8 mouse cellular contexts compared by ENCODE assay signal in genomic region chr2:18672133-18672765, GRCm38 (mm10). TPM values are rescaled to one million over a fixed set of nuclear protein-coding genes. Genes with fewer than 3 reads are reported as not detected.
DNase-seq lines count a peak whose midpoint lies in the region; ATAC-seq and TF ChIP-seq lines count a peak whose summit lies in the region.

Gene Commd3, plus strand, starts transcription at chr2:18672384.

- H3K36me3 ChIP-seq in ES-E14 (ENCODE audit: control insufficient read depth, insufficient read depth, low read length, poor library complexity, severe bottlenecking): no peaks in the 10 kb centered on the region
- no peaks in the 10 kb centered on the region for H3K36me3 ChIP-seq in lung, embryonic 16.5 days (ENCODE audit: control insufficient read depth, insufficient read depth, low read length)
- no peaks in the 10 kb centered on the region for H3K36me3 ChIP-seq in thymus, adult 2 months (ENCODE audit: control insufficient read depth, insufficient read depth, low read length)

- no peaks in the 10 kb centered on the region for H3K4me1 ChIP-seq in ES-E14 (ENCODE audit: control insufficient read depth in 2 of 2, insufficient read depth in 2 of 2, low read length in 2 of 2, poor library complexity in 1 of 2)
- no peaks in the 10 kb centered on the region; the same call in 1 of the 2 replicates for H3K4me1 ChIP-seq in cerebellum, adult 2 months (ENCODE audit: control insufficient read depth, insufficient read depth, low read length)
- H3K4me1 ChIP-seq in lung, embryonic 16.5 days (replicated peaks; ENCODE audit: control insufficient read depth, insufficient read depth, low read length): peaks cover 9% of the 10 kb centered on the region
- H3K4me1 ChIP-seq in thymus, adult 2 months (replicated peaks; ENCODE audit: control insufficient read depth, insufficient read depth, low read length): peaks cover 6% of the 10 kb centered on the region

- TF ChIP-seq POLR2A in cerebellum, adult 2 months (IDR thresholded peaks at IDR 0.05; ENCODE audit: borderline replicate concordance, insufficient read depth, low read length): peak; percentile 57; the same call in 1 of the 2 replicates
- peak; percentile 93 for TF ChIP-seq POLR2A in thymus, adult 2 months (IDR thresholded peaks at IDR 0.05; ENCODE audit: control insufficient read depth, extremely low read depth, insufficient read depth, low read length, poor library complexity)

- no peaks in the 10 kb centered on the region for H3K27me3 ChIP-seq in cerebellum, adult 2 months (ENCODE audit: control insufficient read depth, insufficient read depth, low read length)
- no peaks in the 10 kb centered on the region for H3K27me3 ChIP-seq in lung, embryonic 16.5 days (ENCODE audit: control insufficient read depth, insufficient read depth, low read depth, low read length)
- no peaks in the 10 kb centered on the region for H3K27me3 ChIP-seq in thymus, adult 2 months (ENCODE audit: control insufficient read depth, insufficient read depth, low read length)

- under 1% methylated on average over 91 of the region's 91 CpGs for WGBS in cerebellum, adult 2 months
- WGBS in lung, embryonic 16.5 days: under 1% methylated on average over 78 of the region's 91 CpGs
- WGBS in thymus, adult 2 months: 1% methylated on average over 91 of the region's 91 CpGs

- in situ Hi-C loops in ES-E14 (cut with MboI; ENCODE audit: low sequenced_read_pairs in 2 of 2, unreplicated experiment in 2 of 2): no loop called here

- no peak for TF ChIP-seq CTCF in cerebellum, adult 2 months (IDR thresholded peaks at IDR 0.05; ENCODE audit: borderline replicate concordance, insufficient read depth, low read depth, low read length)
- no peak for TF ChIP-seq CTCF in thymus, adult 2 months (IDR thresholded peaks at IDR 0.05; ENCODE audit: borderline replicate concordance, control insufficient read depth, extremely low read depth, insufficient read depth, low read length, poor library complexity)

- peak within 1 kb of the TSS; percentile 74 to 78 for H3K4me3 ChIP-seq in ES-E14 (ENCODE audit: insufficient read depth in 1 of 2, low read depth in 1 of 2, low read length in 2 of 2, poor library complexity in 1 of 2, severe bottlenecking in 1 of 2)
- peak within 1 kb of the TSS; percentile 90 for H3K4me3 ChIP-seq in cerebellum, adult 2 months (replicated peaks; ENCODE audit: insufficient read depth, low read depth, low read length)
- peak within 1 kb of the TSS; percentile 73 for H3K4me3 ChIP-seq in lung, embryonic 16.5 days (ENCODE audit: low read length)
- peak within 1 kb of the TSS; percentile 82 for H3K4me3 ChIP-seq in thymus, adult 2 months (ENCODE audit: control insufficient read depth, insufficient read depth, low read length)

- no peak within 1 kb of the TSS for H3K27ac ChIP-seq in ES-E14 (ENCODE audit: insufficient read depth, low read depth, low read length, poor library complexity, severe bottlenecking)
- H3K27ac ChIP-seq in cerebellum, adult 2 months (ENCODE audit: insufficient read depth, low read length): peak within 1 kb of the TSS; percentile 97
- peak within 1 kb of the TSS; percentile 99 for H3K27ac ChIP-seq in lung, embryonic 16.5 days (ENCODE audit: low read length)
- H3K27ac ChIP-seq in thymus, adult 2 months (ENCODE audit: control insufficient read depth, insufficient read depth, low read length): peak within 1 kb of the TSS; percentile 54

- H3K9me3 ChIP-seq in ES-E14 (ENCODE audit: control insufficient read depth, insufficient read depth, low read depth, low read length): no peaks in the 10 kb centered on the region
- H3K9me3 ChIP-seq in lung, embryonic 16.5 days (ENCODE audit: control insufficient read depth, low read length): no peaks in the 10 kb centered on the region

- ATAC-seq in lung, embryonic 16.5 days (ENCODE audit: low read depth): peak; percentile 85

- peak within 1 kb of the TSS; percentile 66 for H3K4me2 ChIP-seq in lung, embryonic 16.5 days (ENCODE audit: low read depth, low read length)

- no peak for DNase-seq in ES-E14 (ENCODE audit: low read depth, low spot score)
- peak; percentile 96 to 99 for DNase-seq in cerebellum, adult 2 months
- peak; percentile 89 for DNase-seq in forelimb bud, embryonic 11.5 days (ENCODE audit: low read depth, low spot score)
- DNase-seq in heart, postnatal 4 days: peak; percentile 98
- peak; percentile 92 for DNase-seq in layer of hippocampus, adult 9-11 months
- DNase-seq in ovary, adult 18-20 months (ENCODE audit: low spot score): peak; percentile 87
- peak; percentile 84 for DNase-seq in thymus, adult 2 months

- H3K9ac ChIP-seq in ES-E14 (ENCODE audit: insufficient read depth, low read depth, low read length, poor library complexity, severe bottlenecking): peak within 1 kb of the TSS; percentile 83
- H3K9ac ChIP-seq in lung, embryonic 16.5 days (ENCODE audit: low read length): peak within 1 kb of the TSS; percentile 87

TF ChIP-seq in ES-E14, 5 proteins besides CTCF, POLR2A, EP300 and RAD21:
- TF ChIP-seq ZC3H11A (IDR thresholded peaks at IDR 0.05; ENCODE audit: borderline replicate concordance, low read depth, low read length): no peak
- TF ChIP-seq ZNF384 (IDR thresholded peaks at IDR 0.05; ENCODE audit: low read depth, low read length): no peak
- TF ChIP-seq HCFC1 (IDR thresholded peaks at IDR 0.05; ENCODE audit: borderline replicate concordance, insufficient read depth, low read length): no peak
- TF ChIP-seq CHD2 (IDR thresholded peaks at IDR 0.05; ENCODE audit: low read depth, low read length): no peak
- TF ChIP-seq MAFK (IDR thresholded peaks at IDR 0.05; ENCODE audit: insufficient read depth, low read depth, low read length): no peak
TF ChIP-seq in ES-E14: peak in this region for 0.

RNA-seq across cellular contexts. Expression of gene Commd3, which starts in this region (rescaled TPM):
- total RNA-seq in ES-E14 (2012; rRNA removed): 22.4 and 35.9 TPM in 2 replicates
- polyA plus RNA-seq in cerebellum, adult 2 months (2012; rRNA removed): 124 and 126 TPM in 2 replicates
- total RNA-seq in heart, postnatal 4 days (2021): 100 to 1,000 TPM; 126 to 140 TPM
- polyA plus RNA-seq in lung, embryonic 16.5 days (2015; fragmentation: Nextera tagmentation; extraction: Ambion mirVana): 201 and 219 TPM in 2 replicates
- 55.8 and 57.8 TPM in 2 replicates for polyA plus RNA-seq in thymus, adult 2 months (2012; rRNA removed)
